Mouse (Mus musculus): ENCODE measurements at regions not wholly inside any gene's neighbourhood (a gene's known extent, or its start where the extent isn't known, plus 50 kb on each side); places are given as distances from the start of the nearest gene placed in this dataset.
"Not testable (repeated sequence)": the region's sequence is repeated elsewhere in the genome, so short reads cannot be mapped to it uniquely, and the experiment has no call there.

GRCm38 (mm10) chr10:57362781-57363180 lies 123.4 kb upstream of the Hsf2 start:
- DNase-seq, result not testable (repeated sequence)
